Mouse (Mus musculus): Measurements from ENCODE around the gene Gpatch8.

DNA sequence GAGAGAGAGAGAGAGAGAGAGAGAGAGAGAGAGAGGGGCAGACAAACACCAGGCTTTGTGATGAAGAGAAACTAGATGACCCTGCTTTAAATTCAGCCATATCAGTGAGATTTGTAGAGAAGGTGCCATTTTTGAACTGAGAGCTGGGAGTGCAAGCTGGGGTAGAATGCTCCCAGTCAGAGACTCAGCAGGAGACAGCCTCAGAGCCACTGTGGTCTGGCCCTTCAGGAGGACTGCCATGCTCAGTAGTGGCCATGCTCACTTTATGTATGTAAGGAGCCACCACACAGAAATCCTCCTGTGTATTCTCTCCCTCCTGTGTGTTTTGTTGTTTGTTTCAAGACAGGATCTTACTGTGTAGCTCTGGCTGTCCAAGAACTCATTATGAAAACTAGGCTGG is 9.5 kb upstream of the Gpatch8 start:
- TF ChIP-seq GATA1 (IDR thresholded peaks at IDR 0.05; ENCODE audit: low read length): no peak
- no peak for TF ChIP-seq TAL1 (IDR thresholded peaks at IDR 0.05; ENCODE audit: low read length)
